Mouse (Mus musculus): ENCODE data around the gene Lipc. TPM values are rescaled to one million over a fixed set of nuclear protein-coding genes. Genes with fewer than 3 reads are reported as not detected.

Gene Lipc
- polyA plus RNA-seq, 1 experiment from 2014 or later, result 0.90 TPM

DNA sequence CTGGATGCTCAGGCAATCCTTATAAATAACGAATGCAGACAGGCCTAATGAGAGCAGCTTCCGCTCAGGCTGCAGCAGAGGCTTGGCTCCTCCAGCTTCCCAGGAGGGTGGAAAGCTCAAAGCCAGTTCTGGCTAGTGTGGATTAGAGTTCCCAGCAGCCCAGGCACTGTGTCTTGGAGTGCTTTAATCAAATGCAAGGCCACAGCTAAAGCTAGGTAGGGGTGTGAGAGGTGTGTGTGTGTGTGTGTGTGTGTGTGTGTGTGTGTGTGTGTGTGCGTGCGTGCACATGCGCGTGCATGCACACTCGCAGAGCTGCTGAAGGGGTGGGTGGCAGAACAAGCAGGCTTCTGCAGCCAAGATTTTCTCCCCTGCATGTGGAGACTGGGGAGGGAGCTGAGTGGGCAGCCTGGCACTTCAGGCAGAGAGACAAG lies 11.4 kb upstream of the Lipc start:
- H3K4me3 ChIP-seq (ENCODE audit: low read depth, low read length), result no peak overlapping the region
- H3K36me3 ChIP-seq (ENCODE audit: control insufficient read depth, insufficient read depth, low read length), result no peaks in the 10 kb centered on the region
- H3K4me2 ChIP-seq (replicated peaks; ENCODE audit: low read depth, low read length), result no peak overlapping the region
- no peak overlapping the region for H3K27ac ChIP-seq (ENCODE audit: low read length)
- WGBS, result 71% methylated on average over 7 of the region's 7 CpGs
- no peak for ATAC-seq (ENCODE audit: insufficient number of reproducible peaks, insufficient read depth, low FRiP score, low read depth)
- no peak overlapping the region for H3K9ac ChIP-seq (replicated peaks; ENCODE audit: low read depth, low read length)
- H3K9me3 ChIP-seq (ENCODE audit: control insufficient read depth, low read depth, low read length), result no peaks in the 10 kb centered on the region
- no peaks in the 10 kb centered on the region for H3K27me3 ChIP-seq (ENCODE audit: control insufficient read depth, insufficient read depth, low read length)
- H3K4me1 ChIP-seq (ENCODE audit: control insufficient read depth, insufficient read depth, low read length), result no peaks in the 10 kb centered on the region

GRCm38 (mm10) chr9:70962781-70963455 lies 10.9 kb upstream of the Lipc start:
- H3K9ac ChIP-seq (replicated peaks; ENCODE audit: low read depth, low read length), result no peak overlapping the region
- no peaks in the 10 kb centered on the region for H3K27me3 ChIP-seq (ENCODE audit: control insufficient read depth, insufficient read depth, low read length)
- no peaks in the 10 kb centered on the region for H3K36me3 ChIP-seq (ENCODE audit: control insufficient read depth, insufficient read depth, low read length)
- no peaks in the 10 kb centered on the region for H3K4me1 ChIP-seq (ENCODE audit: control insufficient read depth, insufficient read depth, low read length)
- no peak for ATAC-seq (ENCODE audit: insufficient number of reproducible peaks, insufficient read depth, low FRiP score, low read depth)
- H3K4me3 ChIP-seq (ENCODE audit: low read depth, low read length), result no peak overlapping the region
- no peak overlapping the region for H3K4me2 ChIP-seq (replicated peaks; ENCODE audit: low read depth, low read length)
- 64% methylated on average over 2 of the region's 2 CpGs for WGBS
- H3K27ac ChIP-seq (ENCODE audit: low read length), result no peak overlapping the region
- H3K9me3 ChIP-seq (ENCODE audit: control insufficient read depth, low read depth, low read length), result no peaks in the 10 kb centered on the region

GRCm38 (mm10) chr9:70960301-70960700 lies 8.3 kb upstream of the Lipc start:
- Histone ChIP-seq H3K36me3 (ENCODE audit: control insufficient read depth, insufficient read depth, low read length) (no peaks in the 10 kb centered on the region), H3K27ac (ENCODE audit: low read length) (no peak overlapping the region), H3K27me3 (ENCODE audit: control insufficient read depth, insufficient read depth, low read length) (no peaks in the 10 kb centered on the region), H3K9me3 (ENCODE audit: control insufficient read depth, low read depth, low read length) (no peaks in the 10 kb centered on the region), H3K9ac (replicated peaks; ENCODE audit: low read depth, low read length) (no peak overlapping the region), H3K4me1 (ENCODE audit: control insufficient read depth, insufficient read depth, low read length) (no peaks in the 10 kb centered on the region), H3K4me2 (replicated peaks; ENCODE audit: low read depth, low read length) (no peak overlapping the region), H3K4me3 (ENCODE audit: low read depth, low read length) (no peak overlapping the region)
- no peak for ATAC-seq (ENCODE audit: insufficient number of reproducible peaks, insufficient read depth, low FRiP score, low read depth)
- WGBS, result 95% methylated on average over 5 of the region's 5 CpGs

- H3K9me3 ChIP-seq (ENCODE audit: control insufficient read depth, low read depth, low read length), result no peaks in the 10 kb centered on the region
- no peak for ATAC-seq (ENCODE audit: insufficient number of reproducible peaks, insufficient read depth, low FRiP score, low read depth)
- H3K27ac ChIP-seq (ENCODE audit: low read length), result no peak overlapping the region
- H3K4me1 ChIP-seq (ENCODE audit: control insufficient read depth, insufficient read depth, low read length), result no peaks in the 10 kb centered on the region
- no peak overlapping the region for H3K9ac ChIP-seq (replicated peaks; ENCODE audit: low read depth, low read length)
- no peaks in the 10 kb centered on the region for H3K27me3 ChIP-seq (ENCODE audit: control insufficient read depth, insufficient read depth, low read length)
- H3K36me3 ChIP-seq (ENCODE audit: control insufficient read depth, insufficient read depth, low read length), result no peaks in the 10 kb centered on the region
- no peak overlapping the region for H3K4me2 ChIP-seq (replicated peaks; ENCODE audit: low read depth, low read length)
- WGBS, result 83% methylated on average over 5 of the region's 5 CpGs
- H3K4me3 ChIP-seq (ENCODE audit: low read depth, low read length), result no peak overlapping the region
Measured at GRCm38 (mm10) chr9:70959866-70960265, 7.8 kb upstream of the Lipc start.

- no peaks in the 10 kb centered on the region for H3K4me1 ChIP-seq (ENCODE audit: control insufficient read depth, insufficient read depth, low read length)
- ATAC-seq (ENCODE audit: insufficient number of reproducible peaks, insufficient read depth, low FRiP score, low read depth), result no peak
- 88% methylated on average over 3 of the region's 3 CpGs for WGBS
- H3K9ac ChIP-seq (replicated peaks; ENCODE audit: low read depth, low read length), result no peak overlapping the region
- H3K9me3 ChIP-seq (ENCODE audit: control insufficient read depth, low read depth, low read length), result no peaks in the 10 kb centered on the region
- no peaks in the 10 kb centered on the region for H3K27me3 ChIP-seq (ENCODE audit: control insufficient read depth, insufficient read depth, low read length)
- no peak overlapping the region for H3K4me2 ChIP-seq (replicated peaks; ENCODE audit: low read depth, low read length)
- H3K27ac ChIP-seq (ENCODE audit: low read length), result no peak overlapping the region
- no peaks in the 10 kb centered on the region for H3K36me3 ChIP-seq (ENCODE audit: control insufficient read depth, insufficient read depth, low read length)
- no peak overlapping the region for H3K4me3 ChIP-seq (ENCODE audit: low read depth, low read length)
Measured at GRCm38 (mm10) chr9:70959447-70959846, 7.4 kb upstream of the Lipc start.

- 58% methylated on average over 5 of the region's 5 CpGs for WGBS
- Histone ChIP-seq H3K4me3 (ENCODE audit: low read depth, low read length) (no peak overlapping the region), H3K9me3 (ENCODE audit: control insufficient read depth, low read depth, low read length) (no peaks in the 10 kb centered on the region), H3K4me1 (ENCODE audit: control insufficient read depth, insufficient read depth, low read length) (no peaks in the 10 kb centered on the region), H3K27me3 (ENCODE audit: control insufficient read depth, insufficient read depth, low read length) (no peaks in the 10 kb centered on the region), H3K4me2 (replicated peaks; ENCODE audit: low read depth, low read length) (no peak overlapping the region), H3K27ac (ENCODE audit: low read length) (no peak overlapping the region), H3K36me3 (ENCODE audit: control insufficient read depth, insufficient read depth, low read length) (no peaks in the 10 kb centered on the region), H3K9ac (replicated peaks; ENCODE audit: low read depth, low read length) (no peak overlapping the region)
- no peak for ATAC-seq (ENCODE audit: insufficient number of reproducible peaks, insufficient read depth, low FRiP score, low read depth)
Measured at GRCm38 (mm10) chr9:70958381-70958780, 6.4 kb upstream of the Lipc start.

DNA sequence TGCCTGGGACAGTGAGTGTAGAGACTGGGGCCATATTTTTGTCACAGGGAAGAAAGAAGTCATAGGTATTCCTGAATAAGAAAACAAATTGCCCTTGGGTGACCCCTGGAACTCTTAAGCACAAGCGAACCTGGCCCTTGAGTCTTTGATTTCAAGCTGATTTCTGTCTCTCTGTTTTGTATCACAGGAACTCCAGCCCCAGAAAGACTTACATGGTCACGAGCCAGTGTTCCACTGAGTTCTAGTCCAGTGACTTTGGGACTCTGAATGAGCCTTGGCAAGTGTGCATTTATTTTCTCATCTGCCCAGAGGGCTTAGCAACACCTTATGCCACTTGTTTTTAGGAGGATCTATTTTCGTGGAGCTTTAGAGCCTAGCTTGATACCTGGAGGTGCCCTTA lies 5.7 kb upstream of the Lipc start:
- Histone ChIP-seq H3K36me3 (ENCODE audit: control insufficient read depth, insufficient read depth, low read length) (no peaks in the 10 kb centered on the region), H3K27ac (ENCODE audit: low read length) (no peak overlapping the region), H3K9ac (replicated peaks; ENCODE audit: low read depth, low read length) (no peak overlapping the region), H3K4me3 (ENCODE audit: low read depth, low read length) (no peak overlapping the region), H3K27me3 (ENCODE audit: control insufficient read depth, insufficient read depth, low read length) (no peaks in the 10 kb centered on the region), H3K4me1 (ENCODE audit: control insufficient read depth, insufficient read depth, low read length) (no peaks in the 10 kb centered on the region), H3K4me2 (replicated peaks; ENCODE audit: low read depth, low read length) (no peak overlapping the region), H3K9me3 (ENCODE audit: control insufficient read depth, low read depth, low read length) (no peaks in the 10 kb centered on the region)
- WGBS, result 74% methylated on average over 3 of the region's 3 CpGs
- no peak for ATAC-seq (ENCODE audit: insufficient number of reproducible peaks, insufficient read depth, low FRiP score, low read depth)

- Histone ChIP-seq H3K4me3 (ENCODE audit: low read depth, low read length) (no peak overlapping the region), H3K36me3 (ENCODE audit: control insufficient read depth, insufficient read depth, low read length) (no peaks in the 10 kb centered on the region), H3K9ac (replicated peaks; ENCODE audit: low read depth, low read length) (no peak overlapping the region), H3K4me1 (ENCODE audit: control insufficient read depth, insufficient read depth, low read length) (no peaks in the 10 kb centered on the region), H3K9me3 (ENCODE audit: control insufficient read depth, low read depth, low read length) (no peaks in the 10 kb centered on the region), H3K27me3 (ENCODE audit: control insufficient read depth, insufficient read depth, low read length) (no peaks in the 10 kb centered on the region), H3K27ac (ENCODE audit: low read length) (no peak overlapping the region), H3K4me2 (replicated peaks; ENCODE audit: low read depth, low read length) (no peak overlapping the region)
- WGBS, result 87% methylated on average over 3 of the region's 3 CpGs
- ATAC-seq (ENCODE audit: insufficient number of reproducible peaks, insufficient read depth, low FRiP score, low read depth), result no peak
Measured at GRCm38 (mm10) chr9:70954226-70954625, 2.2 kb upstream of the Lipc start.

- no peak overlapping the region for H3K27ac ChIP-seq (ENCODE audit: low read length)
- H3K4me1 ChIP-seq (ENCODE audit: control insufficient read depth, insufficient read depth, low read length), result no peaks in the 10 kb centered on the region
- no peaks in the 10 kb centered on the region for H3K27me3 ChIP-seq (ENCODE audit: control insufficient read depth, insufficient read depth, low read length)
- ATAC-seq (ENCODE audit: insufficient number of reproducible peaks, insufficient read depth, low FRiP score, low read depth), result no peak
- H3K4me3 ChIP-seq (ENCODE audit: low read depth, low read length), result no peak overlapping the region
- WGBS, result 86% methylated on average over 8 of the region's 8 CpGs
- no peaks in the 10 kb centered on the region for H3K36me3 ChIP-seq (ENCODE audit: control insufficient read depth, insufficient read depth, low read length)
- H3K9me3 ChIP-seq (ENCODE audit: control insufficient read depth, low read depth, low read length), result no peaks in the 10 kb centered on the region
- no peak overlapping the region for H3K9ac ChIP-seq (replicated peaks; ENCODE audit: low read depth, low read length)
- H3K4me2 ChIP-seq (replicated peaks; ENCODE audit: low read depth, low read length), result no peak overlapping the region
Measured at GRCm38 (mm10) chr9:70949336-70949735, 2.7 kb downstream of the Lipc start.

Measured in stomach, embryonic 14.5 days (tissue).